Mouse (Mus musculus) heart, embryonic 15.5 days (tissue): ENCODE measurements around the gene Trip10. TPM values are rescaled to one million over a fixed set of nuclear protein-coding genes. Genes with fewer than 3 reads are reported as not detected.

ENCODE experiments used
- ATAC-seq: fragments of 200-750 bp; cut with Nextera tagmentation; replicated peaks from 2 replicates; pipeline ENCODE4 v1.8.0; 2017; ENCODE audit warnings: low read depth, moderate TSS enrichment; ENCODE audit not compliant: insufficient number of reproducible peaks, insufficient read depth, low FRiP score
- H3K27ac ChIP-seq: fragments of 300-500 bp; sonication (generic); 2 replicates; pipeline ENCODE4 v1.5.1; 2015; ENCODE audit warnings: mild to moderate bottlenecking, inconsistent platforms
- H3K27me3 ChIP-seq: fragments of 300-500 bp; sonication (generic); 2 replicates; pipeline ENCODE4 v1.6.1; 2015; ENCODE audit warnings: inconsistent platforms
- H3K36me3 ChIP-seq: fragments of 300-500 bp; sonication (generic); 2 replicates; pipeline ENCODE4 v1.6.1; 2015; ENCODE audit warnings: mild to moderate bottlenecking, inconsistent platforms
- H3K4me1 ChIP-seq: fragments of 300-500 bp; sonication (generic); replicated peaks from 2 replicates; pipeline ENCODE4 v1.6.1; 2015; ENCODE audit warnings: inconsistent platforms
- H3K4me2 ChIP-seq: fragments of 300-500 bp; sonication (generic); 2 replicates; pipeline ENCODE4 v1.6.1; 2015; ENCODE audit warnings: inconsistent platforms, mild to moderate bottlenecking, moderate library complexity
- H3K4me3 ChIP-seq: fragments of 300-500 bp; sonication (generic); 2 replicates; pipeline ENCODE4 v1.5.1; 2015; ENCODE audit warnings: mild to moderate bottlenecking, inconsistent platforms
- H3K9ac ChIP-seq: fragments of 300-500 bp; sonication (generic); 2 replicates; pipeline ENCODE4 v1.6.1; 2015; ENCODE audit warnings: mild to moderate bottlenecking, inconsistent platforms
- H3K9me3 ChIP-seq: fragments of 300-500 bp; sonication (generic); replicated peaks from 2 replicates; pipeline ENCODE4 v1.6.1; 2016; ENCODE audit warnings: inconsistent platforms
- WGBS: fragments of 180-500 bp; shearing (Covaris S2); methylation state at CpG from one replicate; pipeline ENCODE4 v1.1.7; 2015; ENCODE audit warnings: mixed read lengths; 5-methylcytosine and 5-hydroxymethylcytosine counted together
- polyA plus RNA-seq: library from polyadenylated mRNA; unstranded; fragments of >200 nt; fragmentation: Nextera tagmentation; extraction: Ambion mirVana; gene quantifications from 2 replicates; pipeline ENCODE4 v1.2.1, GENCODE M21; 2015

Gene Trip10
- polyA plus RNA-seq, 1 experiment from 2014 or later: 39.1 TPM

- H3K36me3 ChIP-seq: no peaks in the 10 kb centered on the region
- no peak overlapping the region for H3K9ac ChIP-seq
- no peak for ATAC-seq
- H3K27me3 ChIP-seq: peaks cover 17% of the 10 kb centered on the region
- H3K27ac ChIP-seq: no peak overlapping the region
- H3K4me1 ChIP-seq: peaks cover 9% of the 10 kb centered on the region
- WGBS: 57% methylated on average over 3 of the region's 3 CpGs
- no peaks in the 10 kb centered on the region for H3K9me3 ChIP-seq
- H3K4me3 ChIP-seq: peak overlapping the region; percentile 31; the same call in 1 of the 2 replicates
- H3K4me2 ChIP-seq: peak overlapping the region; percentile 6; the same call in 1 of the 2 replicates
Observed at GRCm38 (mm10) chr17:57280411-57280810, 31.2 kb downstream of the Trip10 start.

GRCm38 (mm10) chr17:57283906-57284305 lies 34.7 kb downstream of the Trip10 start:
- 63% methylated on average over 5 of the region's 5 CpGs for WGBS
- Histone ChIP-seq H3K27me3 (peaks cover 16% of the 10 kb centered on the region), H3K27ac (no peak overlapping the region), H3K4me2 (no peak overlapping the region), H3K9ac (no peak overlapping the region), H3K4me1 (no peaks in the 10 kb centered on the region), H3K9me3 (no peaks in the 10 kb centered on the region), H3K36me3 (no peaks in the 10 kb centered on the region), H3K4me3 (no peak overlapping the region)
- ATAC-seq: no peak

DNA sequence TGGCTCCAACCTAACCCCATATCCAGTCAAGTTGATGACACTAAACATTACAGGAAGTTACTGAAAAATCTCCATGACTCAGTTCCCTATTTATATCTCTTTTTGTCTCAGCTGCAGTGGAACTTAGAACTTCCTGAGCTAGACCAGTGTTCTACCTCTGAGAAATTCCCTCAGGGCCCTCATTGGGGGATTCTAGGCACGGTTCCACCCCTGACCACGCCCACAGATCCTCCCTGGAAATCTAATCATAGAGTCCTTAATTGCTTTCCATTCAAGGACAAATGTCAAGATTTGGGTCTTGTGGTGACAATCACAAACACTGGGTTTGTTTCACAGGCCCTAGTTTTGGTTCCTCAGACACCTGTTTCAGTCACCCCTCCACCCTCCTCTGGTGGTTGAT lies 35.8 kb downstream of the Trip10 start:
- H3K27me3 ChIP-seq: peaks cover 4% of the 10 kb centered on the region; the same call in 1 of the 2 replicates
- H3K4me2 ChIP-seq: no peak overlapping the region
- no peaks in the 10 kb centered on the region for H3K4me1 ChIP-seq
- no peak overlapping the region for H3K9ac ChIP-seq
- no peaks in the 10 kb centered on the region for H3K9me3 ChIP-seq
- H3K27ac ChIP-seq: no peak overlapping the region
- ATAC-seq: no peak
- H3K36me3 ChIP-seq: no peaks in the 10 kb centered on the region
- H3K4me3 ChIP-seq: no peak overlapping the region
- 54% methylated on average over 2 of the region's 2 CpGs for WGBS

DNA sequence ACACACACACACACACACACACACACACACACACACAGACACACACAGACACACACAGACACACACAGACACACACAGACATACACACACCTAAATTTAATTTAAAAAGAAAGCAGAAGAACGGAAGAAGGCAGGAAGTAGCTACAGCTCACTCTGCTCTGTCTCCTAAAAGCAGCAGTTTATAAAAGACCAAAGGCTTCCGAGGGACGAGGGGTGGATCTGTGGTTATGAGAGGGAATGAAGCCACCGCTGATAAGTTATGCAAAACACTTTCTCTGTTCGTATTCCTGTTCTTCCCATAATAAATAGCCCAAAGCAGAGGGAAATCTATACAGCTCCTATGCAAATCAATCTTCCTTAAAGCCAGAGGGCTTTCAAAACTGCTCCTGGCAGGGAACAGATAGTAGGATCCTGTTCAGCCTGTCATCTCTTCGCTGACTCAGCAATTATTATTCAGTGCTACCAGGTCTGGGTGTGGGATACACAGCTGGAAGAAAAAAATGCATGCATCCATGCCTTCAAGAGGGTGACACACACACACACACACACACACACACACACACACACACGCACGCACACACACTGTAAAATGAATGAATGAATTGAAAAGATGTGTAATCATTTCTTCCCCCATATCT lies 37.6 kb downstream of the Trip10 start:
- no peak for ATAC-seq
- Histone ChIP-seq H3K4me1 (no peaks in the 10 kb centered on the region), H3K4me3 (no peak overlapping the region), H3K9me3 (no peaks in the 10 kb centered on the region), H3K36me3 (no peaks in the 10 kb centered on the region), H3K4me2 (no peak overlapping the region), H3K27me3 (no peaks in the 10 kb centered on the region), H3K27ac (no peak overlapping the region), H3K9ac (no peak overlapping the region)
- 55% methylated on average over 8 of the region's 8 CpGs for WGBS

DNA sequence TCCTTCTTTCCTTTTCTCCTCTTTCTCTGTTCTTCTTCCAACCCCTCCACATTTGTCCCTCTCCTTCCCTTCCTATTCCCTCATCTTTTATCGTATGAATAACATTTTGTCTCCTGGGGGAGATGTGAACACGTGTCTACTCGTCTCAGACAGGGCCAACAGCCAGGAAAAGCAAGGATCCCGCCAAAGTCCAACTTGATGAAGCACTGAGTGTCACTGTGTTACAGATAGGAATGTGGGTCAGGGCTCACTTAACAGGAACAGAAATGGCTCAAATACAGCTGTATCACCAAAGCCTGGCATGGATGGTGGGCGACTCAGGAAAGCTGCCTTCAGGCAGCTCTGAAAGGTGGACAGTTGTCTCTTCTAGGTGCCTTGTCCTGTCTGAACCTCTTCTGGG lies 40.0 kb downstream of the Trip10 start:
- Histone ChIP-seq H3K4me1 (no peaks in the 10 kb centered on the region), H3K36me3 (no peaks in the 10 kb centered on the region), H3K27ac (no peak overlapping the region), H3K9me3 (no peaks in the 10 kb centered on the region), H3K27me3 (no peaks in the 10 kb centered on the region), H3K4me2 (no peak overlapping the region), H3K4me3 (no peak overlapping the region), H3K9ac (no peak overlapping the region)
- 67% methylated on average over 5 of the region's 5 CpGs for WGBS
- no peak for ATAC-seq

DNA sequence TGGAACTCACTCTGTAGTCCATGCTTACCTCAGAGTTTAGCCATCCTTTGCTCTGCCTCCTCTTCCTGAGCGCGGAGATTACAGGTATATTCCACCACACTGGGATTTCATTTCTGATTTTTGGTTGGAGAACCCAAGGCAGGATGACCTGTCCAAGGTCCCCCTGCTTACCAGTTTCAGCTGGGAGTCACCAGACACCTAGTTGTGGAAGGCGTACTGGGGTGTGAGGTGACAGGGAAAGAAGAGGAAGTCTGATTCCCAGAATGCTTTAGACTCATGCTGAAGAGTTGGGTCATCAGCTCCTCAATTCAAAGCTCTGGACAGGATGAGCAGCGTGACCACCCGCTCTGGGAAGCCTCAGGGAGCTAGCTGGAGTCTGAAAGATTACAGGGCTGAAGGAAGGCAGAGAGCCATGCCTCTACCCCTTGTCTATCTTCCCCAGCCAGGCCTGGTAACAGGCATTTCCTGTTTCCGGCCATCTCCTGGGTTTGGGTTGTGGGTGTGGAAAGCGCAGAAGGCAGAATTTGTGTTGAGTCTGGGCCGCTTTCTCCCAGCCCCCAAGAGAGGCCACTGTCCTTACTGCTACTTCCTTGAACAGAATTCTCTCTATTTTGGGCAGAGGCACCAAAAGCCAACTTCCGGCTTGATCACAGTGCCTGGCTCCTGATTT lies 40.9 kb downstream of the Trip10 start:
- H3K4me3 ChIP-seq: no peak overlapping the region
- no peak overlapping the region for H3K4me2 ChIP-seq
- WGBS: 64% methylated on average over 9 of the region's 9 CpGs
- H3K9me3 ChIP-seq: no peaks in the 10 kb centered on the region
- no peaks in the 10 kb centered on the region for H3K27me3 ChIP-seq
- H3K27ac ChIP-seq: peak overlapping the region; percentile 47; the same call in 1 of the 2 replicates
- no peaks in the 10 kb centered on the region for H3K4me1 ChIP-seq
- no peak overlapping the region for H3K9ac ChIP-seq
- ATAC-seq: peak; percentile 57; the same call in 1 of the 2 replicates
- no peaks in the 10 kb centered on the region for H3K36me3 ChIP-seq

- Histone ChIP-seq H3K9ac (no peak overlapping the region), H3K4me1 (no peaks in the 10 kb centered on the region), H3K27ac (no peak overlapping the region; the same call in 1 of the 2 replicates), H3K4me3 (no peak overlapping the region), H3K27me3 (no peaks in the 10 kb centered on the region), H3K9me3 (no peaks in the 10 kb centered on the region), H3K4me2 (no peak overlapping the region), H3K36me3 (no peaks in the 10 kb centered on the region)
- WGBS: 60% methylated on average over 7 of the region's 7 CpGs
- ATAC-seq: no peak
Observed at GRCm38 (mm10) chr17:57290671-57291055, 41.4 kb downstream of the Trip10 start.

- Histone ChIP-seq H3K4me3 (no peak overlapping the region), H3K4me1 (no peaks in the 10 kb centered on the region), H3K27me3 (no peaks in the 10 kb centered on the region), H3K36me3 (no peaks in the 10 kb centered on the region), H3K27ac (no peak overlapping the region), H3K4me2 (no peak overlapping the region), H3K9ac (no peak overlapping the region), H3K9me3 (no peaks in the 10 kb centered on the region)
- 78% methylated on average over 2 of the region's 2 CpGs for WGBS
- no peak for ATAC-seq
Observed at GRCm38 (mm10) chr17:57292302-57292701, 43.0 kb downstream of the Trip10 start.

DNA sequence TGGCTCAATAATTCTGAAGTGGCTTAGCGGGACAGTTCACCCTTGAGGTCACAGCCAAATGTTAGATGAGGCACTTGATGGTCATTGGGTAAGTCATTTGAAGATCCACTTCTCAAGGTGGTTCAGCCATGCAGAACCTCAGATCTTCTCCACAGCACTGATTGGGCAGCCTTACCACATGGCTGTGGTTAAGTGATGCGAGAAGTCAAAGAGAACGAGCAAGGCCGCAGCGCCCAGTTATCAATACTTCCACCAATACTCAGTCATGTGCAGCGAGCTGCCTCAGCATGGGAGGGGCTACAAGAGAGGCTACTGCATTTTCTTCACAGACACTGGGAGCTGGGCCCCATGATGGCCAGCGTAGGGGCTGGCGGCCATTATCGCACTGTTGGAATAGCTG lies 43.7 kb downstream of the Trip10 start:
- Histone ChIP-seq H3K4me3 (no peak overlapping the region), H3K27ac (no peak overlapping the region), H3K9me3 (no peaks in the 10 kb centered on the region), H3K27me3 (no peaks in the 10 kb centered on the region), H3K4me2 (no peak overlapping the region), H3K36me3 (no peaks in the 10 kb centered on the region), H3K9ac (no peak overlapping the region), H3K4me1 (no peaks in the 10 kb centered on the region)
- WGBS: 90% methylated on average over 9 of the region's 9 CpGs
- ATAC-seq: no peak

GRCm38 (mm10) chr17:57295935-57296334 lies 46.7 kb downstream of the Trip10 start:
- ATAC-seq: no peak
- H3K27me3 ChIP-seq: no peaks in the 10 kb centered on the region
- H3K9ac ChIP-seq: no peak overlapping the region
- H3K4me1 ChIP-seq: no peaks in the 10 kb centered on the region
- no peak overlapping the region for H3K27ac ChIP-seq
- no peak overlapping the region for H3K4me2 ChIP-seq
- no peak overlapping the region for H3K4me3 ChIP-seq
- whole genome bisulfite sequencing: 88% methylated on average over 9 of the region's 9 CpGs
- H3K36me3 ChIP-seq: no peaks in the 10 kb centered on the region
- H3K9me3 ChIP-seq: no peaks in the 10 kb centered on the region

GRCm38 (mm10) chr17:57297040-57297439 lies 47.8 kb downstream of the Trip10 start:
- Histone ChIP-seq H3K27ac (no peak overlapping the region), H3K4me3 (no peak overlapping the region), H3K9me3 (no peaks in the 10 kb centered on the region), H3K9ac (no peak overlapping the region), H3K27me3 (no peaks in the 10 kb centered on the region), H3K4me1 (no peaks in the 10 kb centered on the region), H3K4me2 (no peak overlapping the region), H3K36me3 (no peaks in the 10 kb centered on the region)
- WGBS: 77% methylated on average over 12 of the region's 12 CpGs
- ATAC-seq: no peak

GRCm38 (mm10) chr17:57305593-57305992 lies 56.3 kb downstream of the Trip10 start:
- Histone ChIP-seq H3K9me3 (no peaks in the 10 kb centered on the region), H3K4me2 (no peak overlapping the region), H3K9ac (no peak overlapping the region), H3K27ac (no peak overlapping the region), H3K4me1 (no peaks in the 10 kb centered on the region), H3K4me3 (no peak overlapping the region), H3K36me3 (no peaks in the 10 kb centered on the region), H3K27me3 (no peaks in the 10 kb centered on the region)
- ATAC-seq: no peak
- 61% methylated on average over 4 of the region's 4 CpGs for WGBS
